In genomic region chr3:53463046-53463764, GRCm38 (mm10) we compare ENCODE assay signal across 7 mouse cellular contexts. TPM values are rescaled to one million over a fixed set of nuclear protein-coding genes. Genes with fewer than 3 reads are reported as not detected.
DNase-seq lines count a peak whose midpoint lies in the region; ATAC-seq lines count a peak whose summit lies in the region.

TSS of gene Nhlrc3 (minus strand) at chr3:53463332.
TSS of gene Proser1 (plus strand) at chr3:53463666.

- ATAC-seq in intestine, embryonic 15.5 days = peak; percentile 98

- no peaks in the 10 kb centered on the region for H3K9me3 ChIP-seq in intestine, embryonic 15.5 days
- no peaks in the 10 kb centered on the region for H3K9me3 ChIP-seq in midbrain, embryonic 10.5 days (replicated peaks)

- peaks cover 16% of the 10 kb centered on the region for H3K4me1 ChIP-seq in intestine, embryonic 15.5 days (replicated peaks)
- H3K4me1 ChIP-seq in midbrain, embryonic 10.5 days = peaks cover 41% of the 10 kb centered on the region

- H3K4me2 ChIP-seq in intestine, embryonic 15.5 days (replicated peaks) = peak within 1 kb of the TSS; percentile 62

- WGBS in intestine, embryonic 15.5 days = under 1% methylated on average over 51 of the region's 52 CpGs
- under 1% methylated on average over 52 of the region's 52 CpGs for WGBS in midbrain, embryonic 10.5 days

- intact Hi-C loops in left cerebral cortex, postnatal 25 days (cut with DNase I) = no loop called here

- H3K27ac ChIP-seq in intestine, embryonic 15.5 days = peak within 1 kb of the TSS; percentile 81
- peak within 1 kb of the TSS; percentile 97 for H3K27ac ChIP-seq in midbrain, embryonic 10.5 days (replicated peaks)

- no peaks in the 10 kb centered on the region for H3K27me3 ChIP-seq in intestine, embryonic 15.5 days (replicated peaks)
- H3K27me3 ChIP-seq in midbrain, embryonic 10.5 days (ENCODE audit: low read depth, poor library complexity, severe bottlenecking) = no peaks in the 10 kb centered on the region

- H3K9ac ChIP-seq in intestine, embryonic 15.5 days = peak within 1 kb of the TSS; percentile 89

- H3K36me3 ChIP-seq in intestine, embryonic 15.5 days = peaks cover 3% of the 10 kb centered on the region
- peaks cover 30% of the 10 kb centered on the region for H3K36me3 ChIP-seq in midbrain, embryonic 10.5 days

- DNase-seq in adrenal gland, adult 18-20 months (ENCODE audit: low spot score in 2 of 2) = peak; percentile 96 to 97
- peak; percentile 95 for DNase-seq in embryo, embryonic 11 days
- DNase-seq in gastrocnemius, postnatal 25 days = peak; percentile 96
- DNase-seq in left cerebral cortex, postnatal 25 days (ENCODE audit: low spot score in 2 of 2) = peak; percentile 96 to 98
- DNase-seq in midbrain, embryonic 10.5 days (ENCODE audit: low spot score) = peak; percentile 93
- DNase-seq in right cerebral cortex, postnatal 4 days = peak; percentile 91

- peak within 1 kb of the TSS; percentile 96 for H3K4me3 ChIP-seq in intestine, embryonic 15.5 days (replicated peaks)
- H3K4me3 ChIP-seq in midbrain, embryonic 10.5 days = peak within 1 kb of the TSS; percentile 93

RNA-seq across cellular contexts. Expression of gene Nhlrc3, which starts in this region (rescaled TPM):
- total RNA-seq in adrenal gland, adult 18-20 months (2021) = 10 to 100 TPM; 10.0 to 11.1 TPM
- 1 to 10 TPM; 2.7 to 3.2 TPM for total RNA-seq in gastrocnemius, postnatal 25 days (2021)
- 14.8 and 16.0 TPM in 2 replicates for polyA plus RNA-seq in intestine, embryonic 15.5 days (2015; fragmentation: Nextera tagmentation; extraction: Ambion mirVana)
- total RNA-seq in left cerebral cortex, postnatal 25 days (2021) = 1 to 10 TPM; 9.5 to 9.8 TPM
- polyA plus RNA-seq in midbrain, embryonic 10.5 days (2016; fragmentation: Nextera tagmentation; extraction: Ambion mirVana) = 11.4 and 12.0 TPM in 2 replicates

RNA-seq across cellular contexts. Expression of gene Proser1, which starts in this region (rescaled TPM):
- 10 to 100 TPM; 13.7 to 19.0 TPM for total RNA-seq in adrenal gland, adult 18-20 months (2021)
- total RNA-seq in gastrocnemius, postnatal 25 days (2021) = 1 to 10 TPM; 6.0 to 6.8 TPM
- 14.2 and 15.0 TPM in 2 replicates for polyA plus RNA-seq in intestine, embryonic 15.5 days (2015; fragmentation: Nextera tagmentation; extraction: Ambion mirVana)
- 10 to 100 TPM; 19.1 to 23.7 TPM for total RNA-seq in left cerebral cortex, postnatal 25 days (2021)
- polyA plus RNA-seq in midbrain, embryonic 10.5 days (2016; fragmentation: Nextera tagmentation; extraction: Ambion mirVana) = 22.1 and 23.0 TPM in 2 replicates

Comparison
In these comparisons a context has a peak if more than half of its experiments do, and no peak if none do; other contexts are left out.
1. Peak in every context shown above with its lines: DNase-seq, ATAC-seq, H3K4me3 ChIP-seq and H3K27ac ChIP-seq.